Mouse (Mus musculus): ENCODE results near the gene Pin1rt1. TPM values are rescaled to one million over a fixed set of nuclear protein-coding genes. Genes with fewer than 3 reads are reported as not detected.

Gene Pin1rt1
- polyA plus RNA-seq, 1 experiment from 2014 or later, result not detected

DNA sequence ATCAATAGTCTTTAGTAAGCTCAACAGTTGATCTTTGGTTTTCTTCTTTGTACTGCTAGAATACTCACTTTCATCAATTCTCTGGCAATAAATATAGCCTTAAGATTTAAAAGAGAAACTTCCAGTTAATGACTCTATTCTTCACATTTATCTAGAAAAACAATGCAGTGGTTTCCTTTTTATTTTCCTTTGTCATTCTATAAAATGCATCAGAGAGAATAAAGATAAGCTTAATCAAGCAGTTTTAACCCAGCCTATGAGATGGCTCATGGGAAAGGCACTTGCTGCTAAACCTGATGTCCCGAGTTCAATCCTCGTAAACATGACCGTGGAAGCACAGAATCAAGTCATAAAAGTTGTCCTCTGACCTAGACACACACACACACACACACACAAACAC lies 5.8 kb upstream of the Pin1rt1 start:
- Histone ChIP-seq H3K9ac (ENCODE audit: low read depth, low read length) (no peak overlapping the region), H3K4me3 (ENCODE audit: low read depth, low read length) (no peak overlapping the region), H3K27me3 (replicated peaks; ENCODE audit: control insufficient read depth, insufficient read depth, low read length) (no peaks in the 10 kb centered on the region), H3K9me3 (ENCODE audit: control insufficient read depth) (no peaks in the 10 kb centered on the region), H3K4me1 (replicated peaks; ENCODE audit: control insufficient read depth, insufficient read depth, low read length) (no peaks in the 10 kb centered on the region), H3K27ac (ENCODE audit: low read depth, low read length) (no peak overlapping the region), H3K36me3 (ENCODE audit: control insufficient read depth, insufficient read depth) (peaks cover 16% of the 10 kb centered on the region), H3K4me2 (replicated peaks; ENCODE audit: low read depth) (no peak overlapping the region)
- no peak for TF ChIP-seq CTCF (IDR thresholded peaks at IDR 0.05; ENCODE audit: low read depth)
- ATAC-seq, result no peak
- WGBS, result 19% methylated on average over 3 of the region's 3 CpGs

DNA sequence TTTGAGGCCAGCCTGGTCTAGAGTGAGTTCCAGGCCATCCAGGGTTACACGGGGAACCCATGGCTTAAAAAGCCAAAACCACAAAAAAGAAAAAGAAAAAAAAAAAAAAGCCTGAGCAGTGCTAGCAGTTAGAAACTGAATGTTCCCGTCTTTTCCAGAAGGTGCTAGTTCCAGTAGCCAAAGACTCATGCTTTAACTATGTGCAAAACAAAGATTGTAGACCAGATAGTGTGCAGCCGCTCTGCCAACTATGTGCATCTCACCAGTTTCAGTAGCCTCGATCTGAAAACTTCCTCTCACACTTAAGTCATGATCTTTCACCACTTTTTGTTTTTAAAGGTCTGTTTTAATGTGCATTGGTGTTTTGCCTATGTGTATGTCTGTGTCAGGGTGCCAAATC lies 1.6 kb upstream of the Pin1rt1 start:
- TF ChIP-seq CTCF (IDR thresholded peaks at IDR 0.05; ENCODE audit: low read depth), result no peak
- H3K27me3 ChIP-seq (replicated peaks; ENCODE audit: control insufficient read depth, insufficient read depth, low read length), result no peaks in the 10 kb centered on the region
- no peak overlapping the region for H3K27ac ChIP-seq (ENCODE audit: low read depth, low read length)
- 84% methylated on average over 4 of the region's 4 CpGs for WGBS
- H3K36me3 ChIP-seq (ENCODE audit: control insufficient read depth, insufficient read depth), result no peaks in the 10 kb centered on the region
- ATAC-seq, result no peak
- H3K9ac ChIP-seq (ENCODE audit: low read depth, low read length), result no peak overlapping the region
- no peak overlapping the region for H3K4me2 ChIP-seq (replicated peaks; ENCODE audit: low read depth)
- no peaks in the 10 kb centered on the region for H3K4me1 ChIP-seq (replicated peaks; ENCODE audit: control insufficient read depth, insufficient read depth, low read length)
- H3K9me3 ChIP-seq (ENCODE audit: control insufficient read depth), result no peaks in the 10 kb centered on the region
- no peak overlapping the region for H3K4me3 ChIP-seq (ENCODE audit: low read depth, low read length)

DNA sequence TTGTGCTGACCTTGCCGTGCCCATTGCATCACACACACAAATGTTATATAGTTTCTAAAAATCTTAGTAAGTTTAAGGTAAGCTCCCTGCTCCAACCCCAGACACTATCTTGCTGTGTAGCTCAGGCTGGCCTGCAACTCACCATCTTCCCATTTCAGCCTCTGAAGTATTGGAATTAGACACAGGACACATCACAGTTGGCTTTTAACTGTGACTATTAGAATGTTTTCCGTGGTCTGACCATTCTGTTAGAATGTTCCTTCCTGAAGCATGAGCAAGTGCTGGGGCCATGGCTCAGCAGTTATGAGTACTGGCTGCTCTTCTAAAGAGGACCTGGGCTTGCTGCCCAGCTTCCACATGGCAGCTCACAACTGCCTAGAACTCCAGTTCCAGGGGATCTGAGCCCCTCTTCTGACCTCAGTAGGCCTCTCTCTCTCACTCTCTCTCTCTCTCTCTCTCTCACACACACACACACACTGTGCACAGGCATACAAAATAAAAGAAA lies 1.1 kb upstream of the Pin1rt1 start:
- H3K4me3 ChIP-seq (ENCODE audit: low read depth, low read length), result no peak overlapping the region
- no peaks in the 10 kb centered on the region for H3K9me3 ChIP-seq (ENCODE audit: control insufficient read depth)
- 84% methylated on average over 2 of the region's 2 CpGs for WGBS
- no peaks in the 10 kb centered on the region for H3K36me3 ChIP-seq (ENCODE audit: control insufficient read depth, insufficient read depth)
- no peaks in the 10 kb centered on the region for H3K27me3 ChIP-seq (replicated peaks; ENCODE audit: control insufficient read depth, insufficient read depth, low read length)
- ATAC-seq, result no peak
- no peak overlapping the region for H3K27ac ChIP-seq (ENCODE audit: low read depth, low read length)
- no peaks in the 10 kb centered on the region for H3K4me1 ChIP-seq (replicated peaks; ENCODE audit: control insufficient read depth, insufficient read depth, low read length)
- no peak for TF ChIP-seq CTCF (IDR thresholded peaks at IDR 0.05; ENCODE audit: low read depth)
- H3K9ac ChIP-seq (ENCODE audit: low read depth, low read length), result no peak overlapping the region
- H3K4me2 ChIP-seq (replicated peaks; ENCODE audit: low read depth), result no peak overlapping the region

DNA sequence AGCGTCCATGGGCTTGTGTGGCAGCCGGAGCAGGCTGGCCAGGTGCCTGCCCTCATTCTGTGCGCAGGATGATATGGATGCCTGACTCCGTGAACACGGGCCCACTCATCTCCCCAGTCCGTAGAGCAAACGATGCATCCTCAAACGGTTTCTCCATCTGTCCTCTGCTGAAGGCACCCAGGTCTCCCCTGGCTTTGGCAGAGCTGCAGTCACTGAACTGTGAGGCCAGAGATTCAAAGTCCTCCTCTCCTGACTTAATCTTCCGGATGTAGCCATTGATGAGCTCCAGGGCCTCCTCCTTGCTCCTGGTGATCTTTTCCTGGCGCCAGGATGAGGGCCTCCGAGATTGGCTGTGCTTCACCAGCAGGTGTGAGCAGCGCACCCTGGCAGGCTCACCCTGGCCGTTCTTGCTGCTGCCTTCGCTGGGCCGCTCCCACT lies 1.9 kb downstream of the Pin1rt1 start:
- no peak for TF ChIP-seq CTCF (IDR thresholded peaks at IDR 0.05; ENCODE audit: low read depth)
- H3K9ac ChIP-seq (ENCODE audit: low read depth, low read length), result no peak overlapping the region
- H3K4me2 ChIP-seq (replicated peaks; ENCODE audit: low read depth), result no peak overlapping the region
- no peaks in the 10 kb centered on the region for H3K9me3 ChIP-seq (ENCODE audit: control insufficient read depth)
- H3K4me3 ChIP-seq (ENCODE audit: low read depth, low read length), result no peak overlapping the region
- no peaks in the 10 kb centered on the region for H3K27me3 ChIP-seq (replicated peaks; ENCODE audit: control insufficient read depth, insufficient read depth, low read length)
- 52% methylated on average over 15 of the region's 15 CpGs for WGBS
- no peaks in the 10 kb centered on the region for H3K36me3 ChIP-seq (ENCODE audit: control insufficient read depth, insufficient read depth)
- H3K27ac ChIP-seq (ENCODE audit: low read depth, low read length), result no peak overlapping the region
- H3K4me1 ChIP-seq (replicated peaks; ENCODE audit: control insufficient read depth, insufficient read depth, low read length), result no peaks in the 10 kb centered on the region
- ATAC-seq, result no peak

DNA sequence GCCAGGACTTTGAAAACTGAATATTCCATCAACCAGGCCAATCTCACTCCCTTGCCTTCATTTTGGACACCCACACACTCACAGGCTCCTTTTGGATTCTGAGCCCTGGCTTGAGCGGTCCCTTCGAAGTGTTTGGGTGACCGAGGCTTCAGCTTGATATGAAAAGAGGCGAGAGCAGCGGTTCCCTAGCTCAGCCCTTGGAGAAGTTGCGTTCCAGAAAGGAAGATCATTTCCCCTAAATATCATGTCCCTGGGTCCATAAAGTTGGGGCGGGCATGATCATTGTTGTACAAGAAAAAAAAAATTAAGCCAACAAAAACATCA lies 3.7 kb downstream of the Pin1rt1 start:
- Histone ChIP-seq H3K36me3 (ENCODE audit: control insufficient read depth, insufficient read depth) (no peaks in the 10 kb centered on the region), H3K4me1 (replicated peaks; ENCODE audit: control insufficient read depth, insufficient read depth, low read length) (no peaks in the 10 kb centered on the region), H3K9ac (ENCODE audit: low read depth, low read length) (peak overlapping the region; percentile 79), H3K27me3 (replicated peaks; ENCODE audit: control insufficient read depth, insufficient read depth, low read length) (no peaks in the 10 kb centered on the region), H3K27ac (ENCODE audit: low read depth, low read length) (peak overlapping the region; percentile 50; the same call in 1 of the 2 replicates), H3K9me3 (ENCODE audit: control insufficient read depth) (no peaks in the 10 kb centered on the region), H3K4me3 (ENCODE audit: low read depth, low read length) (peak overlapping the region; percentile 81), H3K4me2 (replicated peaks; ENCODE audit: low read depth) (peak overlapping the region; percentile 87)
- 2% methylated on average over 7 of the region's 7 CpGs for WGBS
- TF ChIP-seq CTCF (IDR thresholded peaks at IDR 0.05; ENCODE audit: low read depth), result no peak
- ATAC-seq, result no peak

DNA sequence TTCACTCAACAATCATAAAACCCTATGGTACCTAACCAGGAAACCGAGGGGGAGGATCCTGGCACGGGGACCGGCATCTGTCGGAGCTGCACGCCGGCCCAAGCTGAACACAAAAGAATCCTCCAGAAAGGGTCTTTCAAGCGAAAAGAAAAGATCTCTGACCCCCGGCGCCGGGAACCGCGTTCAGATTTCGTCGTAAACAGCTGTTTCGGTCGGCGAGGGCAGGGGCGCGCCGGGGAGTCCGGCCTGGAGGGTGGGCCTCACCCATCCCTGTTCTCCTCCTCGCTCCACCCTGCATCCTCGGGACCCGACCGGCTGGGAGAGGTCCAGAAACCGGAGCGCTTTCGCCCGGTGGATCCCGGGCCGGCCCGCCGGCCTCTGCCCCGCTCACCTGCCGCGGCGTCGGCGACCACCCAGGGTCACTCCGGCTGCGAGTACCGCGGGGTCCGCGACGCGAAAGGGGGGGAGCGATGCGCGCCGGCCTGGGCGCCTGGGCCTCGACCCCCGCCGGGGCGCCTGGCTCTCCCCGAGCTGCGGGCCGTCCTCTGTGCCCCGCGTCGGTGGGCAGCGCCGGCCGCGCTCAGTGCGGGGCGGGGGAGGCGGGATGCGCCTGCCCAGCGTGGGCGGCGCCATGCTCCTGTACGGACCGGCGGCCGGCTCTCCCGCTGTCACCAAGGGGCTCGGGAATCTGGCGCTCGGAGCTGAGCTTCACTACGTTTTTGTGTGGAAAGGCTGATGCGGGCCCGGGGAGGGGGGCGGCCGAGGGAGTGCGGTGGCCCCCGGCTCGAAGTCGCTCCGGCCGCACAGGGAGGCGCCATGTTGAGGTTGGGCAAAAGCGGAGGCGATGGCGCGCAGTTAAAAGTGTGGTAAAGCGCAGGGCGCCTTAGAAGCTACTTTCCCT lies 4.3 kb downstream of the Pin1rt1 start, which contains the start of gene Tcp11l1:
Gene Tcp11l1 (minus strand): TSS at position 585 of the 901 bp plus-strand sequence.
- Histone ChIP-seq H3K4me3 (ENCODE audit: low read depth, low read length) (peak within 1 kb of the TSS; percentile 81), H3K9ac (ENCODE audit: low read depth, low read length) (peak within 1 kb of the TSS; percentile 79), H3K27me3 (replicated peaks; ENCODE audit: control insufficient read depth, insufficient read depth, low read length) (no peaks in the 10 kb centered on the region), H3K4me2 (replicated peaks; ENCODE audit: low read depth) (peak within 1 kb of the TSS; percentile 87), H3K4me1 (replicated peaks; ENCODE audit: control insufficient read depth, insufficient read depth, low read length) (no peaks in the 10 kb centered on the region), H3K27ac (ENCODE audit: low read depth, low read length) (peak within 1 kb of the TSS; percentile 50), H3K36me3 (ENCODE audit: control insufficient read depth, insufficient read depth) (no peaks in the 10 kb centered on the region), H3K9me3 (ENCODE audit: control insufficient read depth) (no peaks in the 10 kb centered on the region)
- no peak for TF ChIP-seq CTCF (IDR thresholded peaks at IDR 0.05; ENCODE audit: low read depth)
- peak; percentile 73 for ATAC-seq
- under 1% methylated on average over 83 of the region's 99 CpGs for WGBS

Data from intestine, postnatal 0 days (tissue).